Mouse (Mus musculus) T-cell, adult 66 days (primary cell): ENCODE data around the gene Obox7. TPM values are rescaled to one million over a fixed set of nuclear protein-coding genes. Genes with fewer than 3 reads are reported as not detected.

Source experiments
- total RNA-seq, 2 experiments: library from RNA; stranded (reverse); gene quantifications; 3 replicates in 1 of 2; 4 replicates in 1 of 2; pipeline ENCODE4 v1.2.4; 2023

The Obox7 gene
- not detected for total RNA-seq

DNA sequence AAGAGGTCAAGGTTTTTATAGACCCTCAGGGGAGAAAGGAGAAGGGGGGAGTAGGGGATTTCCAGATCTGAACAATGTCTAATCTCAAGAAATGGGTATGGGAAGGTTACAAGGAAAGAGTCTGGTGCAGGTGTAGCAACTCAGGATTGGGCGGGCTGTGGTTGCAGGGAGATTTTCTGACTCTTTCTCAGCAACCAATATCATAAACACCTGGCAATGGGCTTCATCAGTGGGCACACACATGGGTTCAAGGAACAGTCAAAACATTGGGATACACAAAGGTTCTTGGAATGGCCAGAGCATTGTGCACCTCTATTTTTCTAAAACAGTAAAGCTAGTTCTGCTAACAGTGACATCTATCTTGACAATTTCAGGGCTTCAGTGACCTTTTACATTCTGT is at the start of gene Obox7:
TSS of gene Obox7 (plus strand) at position 301 of the 400 bp plus-strand sequence.

Other genes starting within 250 kb of the Obox7 start
- gene Sult2a8, start 212.7 kb upstream of the Obox7 start, total RNA-seq, result not detected
- not detected for gene Sult2a7, start 165.3 kb upstream of the Obox7 start, total RNA-seq
- gene Vmn1r90, start 96.0 kb upstream of the Obox7 start, total RNA-seq, result not detected